Mouse (Mus musculus): Measurements from ENCODE around the gene Ern2.

- no peak for TF ChIP-seq CTCF (IDR thresholded peaks at IDR 0.05)
- TF ChIP-seq EP300 (IDR thresholded peaks at IDR 0.05), result no peak
Measured at GRCm38 (mm10) chr7:122152473-122152872, 33.5 kb downstream of the Ern2 start.
